Mouse (Mus musculus) C2C12 (cell line): ENCODE measurements around the gene Gm4070.
"Not testable (repeated sequence)": the region's sequence is repeated elsewhere in the genome, so short reads cannot be mapped to it uniquely, and the experiment has no call there.

ENCODE experiments used
- CTCF ChIP-seq: IDR thresholded peaks from one replicate; pipeline ENCODE4 v1.5.1; 2011; ENCODE audit not compliant: control insufficient read depth, insufficient read depth, insufficient read length
- MAX ChIP-seq: IDR thresholded peaks from one replicate; pipeline ENCODE4 v1.6.1; 2011; ENCODE audit warnings: mild to moderate bottlenecking, control low read depth
- MYOD1 ChIP-seq: IDR thresholded peaks from one replicate; pipeline ENCODE4 v1.6.1; 2011; ENCODE audit warnings: low read depth; ENCODE audit not compliant: control insufficient read depth, insufficient read length
- MYOG ChIP-seq: IDR thresholded peaks from one replicate; pipeline ENCODE4 v1.6.1; 2011; ENCODE audit not compliant: control insufficient read depth, insufficient read length; ENCODE audit errors: extremely low read depth
- USF1 ChIP-seq: IDR thresholded peaks from one replicate; pipeline ENCODE4 v1.6.1; 2011; ENCODE audit warnings: low read depth, mild to moderate bottlenecking, control low read depth, moderate library complexity

- not testable (repeated sequence) for TF ChIP-seq CTCF, MAX, MYOG, USF1, MYOD1
Observed at GRCm38 (mm10) chr7:105954540-105954939, 773 bp upstream of the Gm4070 start.
